Mouse (Mus musculus) forebrain, postnatal 0 days (tissue): ENCODE results near the gene Msto1. TPM values are rescaled to one million over a fixed set of nuclear protein-coding genes. Genes with fewer than 3 reads are reported as not detected.
A peak's percentile ranks its signal among the peaks of the same experiment; 100 is the strongest.

Experiments used
- ATAC-seq: fragments of 200-750 bp; cut with Nextera tagmentation; 2 replicates; pipeline ENCODE4 v1.8.0; 2017; ENCODE audit warnings: mild to moderate bottlenecking, moderate library complexity
- DNase-seq: peaks from one replicate; pipeline ENCODE4 v3.0.0-alpha.2; 2015
- H3K27ac ChIP-seq: fragments of 300-500 bp; sonication (generic); 2 replicates; pipeline ENCODE4 v1.5.1; 2014; ENCODE audit warnings: low read depth, mild to moderate bottlenecking, antibody characterized with exemption, low read length, moderate library complexity, mixed read lengths
- H3K27me3 ChIP-seq: fragments of 300-500 bp; sonication (generic); 2 replicates; pipeline ENCODE4 v1.6.1; 2014; ENCODE audit warnings: mild to moderate bottlenecking, low read length, mixed read lengths; ENCODE audit not compliant: insufficient read depth
- H3K36me3 ChIP-seq: fragments of 300-500 bp; sonication (generic); 2 replicates; pipeline ENCODE4 v1.6.1; 2014; ENCODE audit warnings: mild to moderate bottlenecking, moderate library complexity; ENCODE audit not compliant: insufficient read depth
- H3K4me1 ChIP-seq: fragments of 300-500 bp; sonication (generic); 2 replicates; pipeline ENCODE4 v1.6.1; 2014; ENCODE audit warnings: antibody characterized with exemption; ENCODE audit not compliant: insufficient read depth
- H3K4me2 ChIP-seq: fragments of 300-500 bp; sonication (generic); 2 replicates; pipeline ENCODE4 v1.6.1; 2014; ENCODE audit warnings: low read depth, mild to moderate bottlenecking, moderate library complexity
- H3K4me3 ChIP-seq: fragments of 300-500 bp; sonication (generic); 2 replicates; pipeline ENCODE4 v1.5.1; 2014; ENCODE audit warnings: low read depth, low read length, mixed read lengths
- H3K9ac ChIP-seq: fragments of 300-500 bp; sonication (generic); 2 replicates; pipeline ENCODE4 v1.6.1; 2014; ENCODE audit warnings: mild to moderate bottlenecking
- H3K9me3 ChIP-seq: fragments of 300-500 bp; sonication (generic); 2 replicates; pipeline ENCODE4 v1.6.1; 2016; ENCODE audit warnings: low read length
- CTCF ChIP-seq: sonication (generic); IDR thresholded peaks from 2 replicates; pipeline ENCODE4 v1.5.1; 2016; ENCODE audit warnings: antibody characterized with exemption, control low read depth, low read depth
- WGBS: fragments of 180-500 bp; shearing (Covaris S2); extraction: QIAGEN DNeasy Blood & Tissue Kit; methylation state at CpG from one replicate; pipeline ENCODE4 v1.1.7; 2014; 5-methylcytosine and 5-hydroxymethylcytosine counted together
- polyA plus RNA-seq: library from polyadenylated mRNA; unstranded; fragments of >200 nt; fragmentation: Nextera tagmentation; extraction: Ambion mirVana; gene quantifications from 2 replicates; pipeline ENCODE4 v1.2.1, GENCODE M21; 2015
- total RNA-seq: library from RNA; depleted of rRNA; stranded (reverse); fragments of >200 nt; gene quantifications from 2 replicates; pipeline ENCODE4 v1.2.3, GENCODE M21; 2014

Gene Msto1
- total and polyA plus RNA-seq, 2 experiments from 2014 or later: 37.3 to 41.1 TPM

GRCm38 (mm10) chr3:88949786-88950575 lies 36.2 kb upstream of the Msto1 start:
- peaks cover 25% of the 10 kb centered on the region; the same call in 1 of the 2 replicates for H3K4me1 ChIP-seq
- under 1% methylated on average over 68 of the region's 92 CpGs for WGBS
- ATAC-seq (peak; percentile 89), DNase-seq (peak; percentile 94)
- TF ChIP-seq CTCF: peak; percentile 36; the same call in 1 of the 2 replicates
- peak overlapping the region; percentile 93 for H3K9ac ChIP-seq
- H3K27me3 ChIP-seq: no peaks in the 10 kb centered on the region
- H3K36me3 ChIP-seq: no peaks in the 10 kb centered on the region
- no peaks in the 10 kb centered on the region for H3K9me3 ChIP-seq
- H3K27ac ChIP-seq: peak overlapping the region; percentile 99
- peak overlapping the region; percentile 57 for H3K4me2 ChIP-seq
- peak overlapping the region; percentile 84 for H3K4me3 ChIP-seq

GRCm38 (mm10) chr3:88944109-88944508 lies 30.3 kb upstream of the Msto1 start:
- Histone ChIP-seq H3K9me3 (no peaks in the 10 kb centered on the region), H3K27me3 (no peaks in the 10 kb centered on the region), H3K4me2 (no peak overlapping the region), H3K4me3 (no peak overlapping the region), H3K36me3 (peaks cover 20% of the 10 kb centered on the region), H3K4me1 (0 out of 2 replicates have a peak, but pooled peaks cover 3% of the 10 kb centered on the region), H3K9ac (no peak overlapping the region), H3K27ac (no peak overlapping the region)
- ATAC-seq: no peak
- DNase-seq: no peak
- 97% methylated on average over 4 of the region's 4 CpGs for WGBS
- no peak for TF ChIP-seq CTCF

DNA sequence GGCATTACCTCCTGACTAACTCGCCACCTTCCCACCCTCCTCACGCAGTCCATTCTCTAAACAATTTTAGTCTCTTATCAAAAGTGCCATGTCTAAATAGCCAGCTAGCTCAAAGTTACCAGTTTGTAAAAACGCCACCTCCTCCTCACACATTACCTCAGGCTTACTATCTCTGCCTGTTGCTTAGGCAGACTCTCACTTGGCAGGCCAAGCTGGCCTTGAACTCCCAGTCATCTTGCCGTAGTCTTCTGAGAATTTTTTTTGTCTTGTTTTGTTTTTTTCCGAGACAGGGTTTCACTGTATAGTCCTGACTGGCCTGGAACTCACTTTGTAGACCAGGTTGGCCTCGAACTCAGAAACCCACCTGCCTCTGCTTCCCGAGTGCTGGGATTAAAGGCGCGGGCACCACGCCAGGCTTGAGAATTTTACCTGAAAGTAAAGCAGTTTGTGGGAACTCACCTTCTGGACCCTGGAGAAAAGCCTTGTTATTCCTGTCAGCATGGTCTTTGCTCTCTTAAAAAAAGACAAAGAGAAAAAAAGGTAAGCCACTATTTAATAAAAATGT lies 28.6 kb upstream of the Msto1 start:
- 94% methylated on average over 10 of the region's 10 CpGs for WGBS
- no peak for DNase-seq
- H3K4me2 ChIP-seq: no peak overlapping the region
- H3K9ac ChIP-seq: no peak overlapping the region
- TF ChIP-seq CTCF: no peak
- no peak for ATAC-seq
- H3K27ac ChIP-seq: no peak overlapping the region
- H3K9me3 ChIP-seq: no peaks in the 10 kb centered on the region
- no peaks in the 10 kb centered on the region for H3K4me1 ChIP-seq
- H3K27me3 ChIP-seq: no peaks in the 10 kb centered on the region
- no peak overlapping the region for H3K4me3 ChIP-seq
- peaks cover 29% of the 10 kb centered on the region for H3K36me3 ChIP-seq

DNA sequence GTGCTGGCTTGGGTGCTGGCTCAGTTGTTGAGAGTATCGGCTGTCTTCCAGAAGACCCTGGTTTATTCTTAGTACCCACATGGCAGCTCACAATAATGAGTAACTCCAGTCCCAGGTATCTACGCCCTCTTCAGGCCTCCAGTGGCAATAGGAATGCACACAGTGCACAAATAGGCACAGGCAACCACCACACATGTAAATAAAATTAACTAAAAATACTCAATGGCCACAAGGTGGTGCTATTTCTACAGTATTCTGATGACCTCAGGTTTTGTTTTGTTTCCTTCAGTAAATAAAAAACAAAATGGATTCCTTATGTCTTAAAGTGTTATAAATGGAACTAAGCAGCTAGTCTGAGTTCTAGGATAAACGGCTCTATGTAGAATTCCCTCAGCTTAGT lies 25.9 kb upstream of the Msto1 start:
- peak; percentile 84 for ATAC-seq
- peak; percentile 85 for DNase-seq
- peak; percentile 67 for TF ChIP-seq CTCF
- Histone ChIP-seq H3K36me3 (peaks cover 39% of the 10 kb centered on the region), H3K4me3 (no peak overlapping the region), H3K27me3 (no peaks in the 10 kb centered on the region), H3K27ac (no peak overlapping the region), H3K4me1 (no peaks in the 10 kb centered on the region), H3K4me2 (no peak overlapping the region), H3K9me3 (no peaks in the 10 kb centered on the region), H3K9ac (no peak overlapping the region)
- WGBS: 73% methylated on average over 3 of the region's 3 CpGs

- ATAC-seq (no peak), DNase-seq (no peak)
- Histone ChIP-seq H3K27ac (no peak overlapping the region), H3K4me3 (no peak overlapping the region), H3K27me3 (no peaks in the 10 kb centered on the region), H3K9ac (no peak overlapping the region), H3K36me3 (peaks cover 44% of the 10 kb centered on the region), H3K4me1 (no peaks in the 10 kb centered on the region), H3K4me2 (no peak overlapping the region), H3K9me3 (no peaks in the 10 kb centered on the region)
- no peak for TF ChIP-seq CTCF
- 92% methylated on average over 10 of the region's 10 CpGs for WGBS
These were observed 25.3 kb upstream of the Msto1 start for GRCm38 (mm10) chr3:88939071-88939470.

- DNase-seq: no peak
- H3K4me3 ChIP-seq: no peak overlapping the region
- ATAC-seq: no peak
- H3K4me2 ChIP-seq: no peak overlapping the region
- H3K9ac ChIP-seq: no peak overlapping the region
- peaks cover 83% of the 10 kb centered on the region for H3K36me3 ChIP-seq
- no peak for TF ChIP-seq CTCF
- no peak overlapping the region for H3K27ac ChIP-seq
- 92% methylated on average over 3 of the region's 3 CpGs for WGBS
- no peaks in the 10 kb centered on the region for H3K4me1 ChIP-seq
- H3K9me3 ChIP-seq: no peaks in the 10 kb centered on the region
- H3K27me3 ChIP-seq: no peaks in the 10 kb centered on the region
These were observed 15.7 kb upstream of the Msto1 start for GRCm38 (mm10) chr3:88929501-88929900.

DNA sequence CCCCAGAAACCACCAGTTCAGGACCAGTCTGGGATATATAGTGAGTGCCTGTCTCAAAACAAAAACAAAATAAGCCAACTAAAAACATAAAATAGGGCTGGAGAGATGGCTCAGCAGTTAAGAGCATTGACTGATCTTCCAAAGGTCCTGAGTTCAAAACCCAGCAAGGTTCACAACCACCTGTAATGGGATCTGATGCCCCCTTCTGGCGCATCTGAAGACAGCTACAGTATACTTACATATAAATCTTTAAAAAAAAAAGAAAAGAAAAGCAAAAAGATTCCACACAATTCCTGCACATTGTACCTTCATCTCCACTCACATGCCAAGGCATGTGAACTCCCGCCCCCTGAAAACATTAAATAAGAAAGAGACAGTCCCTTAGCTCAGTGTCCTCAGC lies 11.9 kb upstream of the Msto1 start:
- no peaks in the 10 kb centered on the region for H3K27me3 ChIP-seq
- TF ChIP-seq CTCF: no peak
- H3K9me3 ChIP-seq: 0 out of 2 replicates have a peak, but pooled peaks cover 3% of the 10 kb centered on the region
- DNase-seq: no peak
- no peak overlapping the region for H3K4me2 ChIP-seq
- H3K4me1 ChIP-seq: no peaks in the 10 kb centered on the region
- H3K4me3 ChIP-seq: no peak overlapping the region
- no peak for ATAC-seq
- H3K27ac ChIP-seq: no peak overlapping the region
- 85% methylated on average over 2 of the region's 2 CpGs for WGBS
- H3K9ac ChIP-seq: no peak overlapping the region
- H3K36me3 ChIP-seq: peaks cover 94% of the 10 kb centered on the region
